Mouse (Mus musculus): ENCODE measurements around the gene Cdc42bpb. TPM values are rescaled to one million over a fixed set of nuclear protein-coding genes. Genes with fewer than 3 reads are reported as not detected.

Cdc42bpb gene
- polyA plus RNA-seq, 1 experiment from 2014 or later, result 8.6 TPM

DNA sequence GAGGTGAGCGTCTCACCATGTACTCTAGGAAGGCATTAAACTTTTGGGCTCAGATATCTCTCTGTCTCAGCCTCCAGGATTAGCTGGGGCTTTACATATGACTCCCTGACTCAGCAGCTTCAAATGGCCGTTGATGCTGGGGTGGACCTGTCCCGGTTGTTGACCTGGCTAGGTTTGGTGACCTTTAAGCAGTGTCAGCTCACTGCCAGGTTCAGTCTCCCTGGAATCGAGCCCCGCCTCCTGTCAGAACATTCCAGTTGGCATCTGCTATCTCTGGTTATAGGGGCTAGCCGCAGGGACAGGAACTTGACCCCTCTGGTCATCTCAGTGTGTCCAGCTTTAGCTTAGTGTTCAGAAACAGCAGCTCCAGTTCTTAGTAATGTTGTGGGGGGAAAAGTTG lies 101.1 kb downstream of the Cdc42bpb start:
- H3K4me2 ChIP-seq (ENCODE audit: low read depth, low read length), result no peak overlapping the region
- peaks cover 5% of the 10 kb centered on the region for H3K9me3 ChIP-seq (ENCODE audit: low read length)
- no peak overlapping the region for H3K27ac ChIP-seq (ENCODE audit: low read depth)
- H3K4me1 ChIP-seq (ENCODE audit: insufficient read depth), result peaks cover 17% of the 10 kb centered on the region
- no peaks in the 10 kb centered on the region for H3K36me3 ChIP-seq (replicated peaks; ENCODE audit: insufficient read depth, low read length)
- 49% methylated on average over 6 of the region's 6 CpGs for WGBS (ENCODE audit: insufficient replicate concordance)
- peaks cover 62% of the 10 kb centered on the region for H3K27me3 ChIP-seq (ENCODE audit: insufficient read depth, low read length)
- no peak overlapping the region for H3K4me3 ChIP-seq (ENCODE audit: low read depth, low read length)
- DNase-seq, result no peak
- TF ChIP-seq CTCF (IDR thresholded peaks at IDR 0.05; ENCODE audit: low read depth), result no peak
- no peak for TF ChIP-seq EP300 (IDR thresholded peaks at IDR 0.05; ENCODE audit: low read depth)
- peak; percentile 46 for ATAC-seq
- H3K9ac ChIP-seq (replicated peaks), result no peak overlapping the region

DNA sequence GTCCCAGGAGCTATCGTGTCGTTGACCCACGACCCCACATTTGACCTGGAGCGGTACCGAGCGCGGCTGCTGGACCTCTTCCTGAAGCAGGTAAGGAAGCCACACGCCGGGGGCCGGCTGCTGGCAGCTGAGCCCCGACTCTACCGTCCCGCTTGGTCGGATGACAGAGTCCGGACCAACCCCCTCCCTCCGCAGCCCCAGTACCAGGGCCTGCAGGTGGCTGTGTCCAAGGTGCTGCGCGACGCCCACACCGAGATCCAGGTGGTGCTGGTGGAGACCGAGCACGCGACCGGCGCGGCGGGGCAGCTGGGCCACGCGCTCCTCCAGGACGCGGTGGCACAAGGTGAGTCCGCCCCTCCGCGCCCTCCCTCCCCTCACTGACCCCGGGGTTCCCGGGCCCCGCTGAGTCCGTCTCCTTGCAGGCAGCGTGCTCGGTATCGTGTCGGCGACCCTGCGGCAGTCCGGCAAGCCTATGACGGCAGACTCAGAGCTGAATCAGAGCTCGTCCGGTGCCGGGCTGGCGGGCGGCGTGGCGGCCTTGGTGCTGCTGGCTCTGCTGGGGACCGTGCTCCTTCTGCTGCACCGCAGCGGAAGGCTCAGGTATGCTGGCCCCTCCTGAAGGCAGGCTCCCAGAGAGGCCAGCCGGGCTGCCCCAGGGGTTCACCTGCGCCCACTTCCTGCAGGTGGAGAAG lies 102.2 kb downstream of the Cdc42bpb start:
- Histone ChIP-seq H3K4me2 (ENCODE audit: low read depth, low read length) (peak overlapping the region; percentile 61), H3K9ac (replicated peaks) (no peak overlapping the region), H3K27ac (ENCODE audit: low read depth) (no peak overlapping the region), H3K36me3 (replicated peaks; ENCODE audit: insufficient read depth, low read length) (no peaks in the 10 kb centered on the region), H3K4me1 (ENCODE audit: insufficient read depth) (peaks cover 21% of the 10 kb centered on the region), H3K4me3 (ENCODE audit: low read depth, low read length) (peak overlapping the region; percentile 33), H3K9me3 (ENCODE audit: low read length) (peaks cover 5% of the 10 kb centered on the region), H3K27me3 (ENCODE audit: insufficient read depth, low read length) (peaks cover 73% of the 10 kb centered on the region)
- 1% methylated on average over 37 of the region's 58 CpGs for WGBS (ENCODE audit: insufficient replicate concordance)
- DNase-seq, result no peak
- TF ChIP-seq EP300 (IDR thresholded peaks at IDR 0.05; ENCODE audit: low read depth), result no peak
- TF ChIP-seq CTCF (IDR thresholded peaks at IDR 0.05; ENCODE audit: low read depth), result no peak
- peak; percentile 28; the same call in 1 of the 2 replicates for ATAC-seq

- Histone ChIP-seq H3K27ac (ENCODE audit: low read depth) (no peak overlapping the region), H3K36me3 (replicated peaks; ENCODE audit: insufficient read depth, low read length) (no peaks in the 10 kb centered on the region), H3K9me3 (ENCODE audit: low read length) (peaks cover 5% of the 10 kb centered on the region), H3K9ac (replicated peaks) (no peak overlapping the region), H3K4me3 (ENCODE audit: low read depth, low read length) (peak overlapping the region; percentile 33), H3K4me2 (ENCODE audit: low read depth, low read length) (peak overlapping the region; percentile 61), H3K27me3 (ENCODE audit: insufficient read depth, low read length) (peaks cover 75% of the 10 kb centered on the region), H3K4me1 (ENCODE audit: insufficient read depth) (peaks cover 21% of the 10 kb centered on the region)
- 3% methylated on average over 67 of the region's 80 CpGs for WGBS (ENCODE audit: insufficient replicate concordance)
- no peak for TF ChIP-seq EP300 (IDR thresholded peaks at IDR 0.05; ENCODE audit: low read depth)
- ATAC-seq (no peak), DNase-seq (no peak)
Measured at GRCm38 (mm10) chr12:111274447-111275149, 102.9 kb downstream of the Cdc42bpb start.

DNA sequence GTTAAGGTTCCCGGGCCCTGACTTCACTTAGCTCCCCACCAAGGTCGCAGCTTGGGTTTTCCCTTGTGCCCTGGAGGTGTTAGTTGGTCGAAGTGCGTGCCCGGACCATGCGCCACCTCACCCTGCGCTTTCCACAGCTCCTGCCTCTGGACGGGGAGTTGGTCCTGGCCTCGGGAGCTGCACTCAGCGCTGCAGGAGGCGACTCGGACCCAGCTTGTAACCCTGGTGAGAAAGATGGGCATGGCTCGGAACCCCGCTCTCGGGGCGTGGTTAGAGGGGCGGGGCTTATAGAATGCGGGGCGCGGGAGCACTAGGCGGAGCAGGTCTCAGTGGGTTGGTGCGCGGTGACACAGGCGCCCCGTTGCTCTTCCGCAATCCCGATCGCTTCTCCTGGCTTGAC lies 103.5 kb downstream of the Cdc42bpb start:
- 7% methylated on average over 28 of the region's 28 CpGs for WGBS (ENCODE audit: insufficient replicate concordance)
- no peak for ATAC-seq
- peaks cover 21% of the 10 kb centered on the region for H3K4me1 ChIP-seq (ENCODE audit: insufficient read depth)
- H3K4me2 ChIP-seq (ENCODE audit: low read depth, low read length), result peak overlapping the region; percentile 61; the same call in 1 of the 2 replicates
- TF ChIP-seq EP300 (IDR thresholded peaks at IDR 0.05; ENCODE audit: low read depth) (no peak), CTCF (IDR thresholded peaks at IDR 0.05; ENCODE audit: low read depth) (no peak)
- no peak for DNase-seq
- no peak overlapping the region for H3K27ac ChIP-seq (ENCODE audit: low read depth)
- peaks cover 74% of the 10 kb centered on the region for H3K27me3 ChIP-seq (ENCODE audit: insufficient read depth, low read length)
- no peaks in the 10 kb centered on the region for H3K36me3 ChIP-seq (replicated peaks; ENCODE audit: insufficient read depth, low read length)
- no peak overlapping the region for H3K9ac ChIP-seq (replicated peaks)
- H3K9me3 ChIP-seq (ENCODE audit: low read length), result peaks cover 3% of the 10 kb centered on the region
- H3K4me3 ChIP-seq (ENCODE audit: low read depth, low read length), result peak overlapping the region; percentile 33; the same call in 1 of the 2 replicates

DNA sequence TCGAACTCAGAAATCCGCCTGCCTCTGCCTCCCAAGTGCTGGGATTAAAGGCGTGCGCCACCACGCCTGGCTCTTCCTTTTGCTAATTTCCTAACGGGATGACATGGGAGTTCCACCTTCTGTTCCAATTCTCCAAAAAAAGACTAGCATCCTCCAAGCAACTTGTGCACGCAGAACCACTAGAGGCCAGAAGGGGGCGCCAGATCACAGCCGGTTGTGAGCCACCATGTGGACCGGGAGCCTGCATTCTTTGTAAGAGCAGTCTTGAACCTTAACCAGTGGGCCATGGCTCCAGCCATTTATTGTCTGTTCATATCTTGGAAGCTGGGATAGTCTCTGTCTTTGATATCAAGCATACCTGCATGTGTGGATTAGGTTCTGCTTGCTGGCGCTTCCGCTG lies 105.1 kb downstream of the Cdc42bpb start:
- Histone ChIP-seq H3K4me1 (ENCODE audit: insufficient read depth) (peaks cover 31% of the 10 kb centered on the region), H3K9ac (replicated peaks) (no peak overlapping the region), H3K36me3 (replicated peaks; ENCODE audit: insufficient read depth, low read length) (no peaks in the 10 kb centered on the region), H3K4me3 (ENCODE audit: low read depth, low read length) (no peak overlapping the region), H3K27me3 (ENCODE audit: insufficient read depth, low read length) (peaks cover 73% of the 10 kb centered on the region), H3K27ac (ENCODE audit: low read depth) (no peak overlapping the region), H3K4me2 (ENCODE audit: low read depth, low read length) (no peak overlapping the region), H3K9me3 (ENCODE audit: low read length) (no peaks in the 10 kb centered on the region)
- TF ChIP-seq CTCF (IDR thresholded peaks at IDR 0.05; ENCODE audit: low read depth) (peak; percentile 94), EP300 (IDR thresholded peaks at IDR 0.05; ENCODE audit: low read depth) (no peak)
- DNase-seq (peak; percentile 86), ATAC-seq (no peak)
- 20% methylated on average over 12 of the region's 12 CpGs for WGBS (ENCODE audit: insufficient replicate concordance)

DNA sequence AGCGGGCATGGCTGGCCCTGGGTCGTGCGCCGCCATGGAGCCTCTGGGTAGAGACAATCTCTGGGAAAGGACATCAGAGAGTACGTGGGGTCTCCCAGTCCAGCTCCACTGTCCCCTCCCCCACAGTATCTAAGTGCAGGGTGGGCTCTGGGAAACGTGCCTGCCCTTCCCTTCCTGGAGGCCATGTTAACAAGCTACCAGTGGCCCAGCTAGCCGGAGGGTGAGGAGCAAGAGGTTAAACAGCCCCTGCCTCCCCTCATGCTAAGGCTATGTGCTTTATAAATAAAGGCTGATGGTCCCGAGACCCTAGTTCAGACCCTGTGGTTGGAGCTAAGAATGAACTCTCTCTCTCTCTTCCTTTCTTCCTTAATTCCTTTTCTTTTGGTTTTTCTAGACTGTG lies 105.6 kb downstream of the Cdc42bpb start:
- 12% methylated on average over 8 of the region's 8 CpGs for WGBS (ENCODE audit: insufficient replicate concordance)
- no peak for TF ChIP-seq CTCF (IDR thresholded peaks at IDR 0.05; ENCODE audit: low read depth)
- no peak for TF ChIP-seq EP300 (IDR thresholded peaks at IDR 0.05; ENCODE audit: low read depth)
- H3K27me3 ChIP-seq (ENCODE audit: insufficient read depth, low read length), result peaks cover 71% of the 10 kb centered on the region
- no peak overlapping the region for H3K4me3 ChIP-seq (ENCODE audit: low read depth, low read length)
- no peaks in the 10 kb centered on the region for H3K36me3 ChIP-seq (replicated peaks; ENCODE audit: insufficient read depth, low read length)
- no peak overlapping the region for H3K27ac ChIP-seq (ENCODE audit: low read depth)
- no peak for DNase-seq
- peaks cover 32% of the 10 kb centered on the region for H3K4me1 ChIP-seq (ENCODE audit: insufficient read depth)
- ATAC-seq, result no peak
- no peaks in the 10 kb centered on the region for H3K9me3 ChIP-seq (ENCODE audit: low read length)
- peak overlapping the region; percentile 13; the same call in 1 of the 2 replicates for H3K4me2 ChIP-seq (ENCODE audit: low read depth, low read length)
- no peak overlapping the region for H3K9ac ChIP-seq (replicated peaks)

All from liver, postnatal 0 days (tissue).